Mouse (Mus musculus): Measurements from ENCODE around the gene Fsip1. TPM values are rescaled to one million over a fixed set of nuclear protein-coding genes. Genes with fewer than 3 reads are reported as not detected.

Gene Fsip1
- polyA plus RNA-seq, 1 experiment from 2014 or later, result not detected

DNA sequence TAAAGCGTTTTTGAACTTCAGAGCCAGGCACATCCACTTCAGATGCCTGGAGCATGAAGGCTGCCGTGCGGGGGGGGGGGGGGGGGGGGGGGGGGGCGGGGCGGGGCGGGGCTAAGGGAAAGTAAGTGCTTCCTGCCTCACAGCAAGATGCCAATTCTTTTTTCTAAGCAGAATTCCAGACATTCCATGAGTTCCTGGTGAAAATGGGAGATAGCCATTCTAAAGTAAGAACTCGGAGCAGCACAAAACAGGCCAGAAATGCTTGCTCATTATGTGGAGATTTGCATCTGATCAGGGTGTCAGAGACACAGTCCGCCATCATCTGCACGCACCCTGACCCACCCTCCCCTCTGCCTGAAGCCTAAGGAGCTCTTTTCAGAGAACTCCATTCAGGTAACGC, 77.3 kb downstream of the Fsip1 start:
- Histone ChIP-seq H3K4me2 (peak overlapping the region; percentile 66), H3K4me3 (peak overlapping the region; percentile 39), H3K27ac (ENCODE audit: poor library complexity, severe bottlenecking) (peak overlapping the region; percentile 66), H3K9ac (no peak overlapping the region), H3K4me1 (replicated peaks) (0 out of 2 replicates have a peak, but pooled peaks cover 3% of the 10 kb centered on the region), H3K36me3 (no peaks in the 10 kb centered on the region), H3K9me3 (replicated peaks) (no peaks in the 10 kb centered on the region), H3K27me3 (replicated peaks) (no peaks in the 10 kb centered on the region)
- ATAC-seq (ENCODE audit: insufficient number of reproducible peaks, low FRiP score), result no peak
- WGBS, result 7% methylated on average over 6 of the region's 10 CpGs

DNA sequence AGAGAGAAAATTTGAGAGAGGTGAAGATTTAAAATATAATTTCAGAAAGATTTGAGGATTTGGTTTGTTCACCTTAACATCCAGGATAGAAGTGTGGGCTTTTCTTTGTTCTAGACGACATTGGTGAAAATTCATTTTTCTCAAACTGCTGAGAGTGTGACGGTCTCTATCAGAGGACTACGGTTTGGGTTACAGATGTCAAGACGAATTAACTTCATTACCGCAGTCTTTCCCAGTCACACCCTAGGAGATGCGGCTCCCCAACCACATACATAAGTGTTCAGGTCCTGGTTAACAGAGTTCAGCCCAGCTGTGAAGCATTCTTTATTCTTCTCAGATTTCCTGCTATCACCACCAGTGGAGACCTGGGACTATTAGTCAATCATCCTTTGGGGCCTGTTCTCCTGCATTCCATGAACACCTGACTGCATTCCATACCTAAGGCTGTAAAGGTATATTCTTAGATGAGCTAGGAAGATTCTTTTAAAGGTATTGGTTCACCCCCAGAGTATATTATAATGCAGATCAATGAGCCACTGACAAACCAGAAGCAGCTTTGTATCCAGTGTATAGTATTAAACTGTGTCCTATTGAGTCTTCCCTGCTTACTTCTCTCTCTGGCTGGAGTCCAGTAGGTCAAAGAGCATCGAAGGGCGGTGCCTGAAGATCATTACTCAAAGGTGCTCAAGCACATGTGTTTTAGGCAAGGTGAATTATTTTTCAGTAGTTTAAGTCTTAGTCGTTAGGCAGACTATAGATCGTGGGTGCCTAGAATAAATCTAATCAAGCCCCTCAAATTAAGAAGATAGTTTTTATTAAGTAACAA, 82.0 kb downstream of the Fsip1 start:
- no peak for ATAC-seq (ENCODE audit: insufficient number of reproducible peaks, low FRiP score)
- Histone ChIP-seq H3K9ac (no peak overlapping the region), H3K27ac (ENCODE audit: poor library complexity, severe bottlenecking) (no peak overlapping the region), H3K4me3 (no peak overlapping the region), H3K4me1 (replicated peaks) (0 out of 2 replicates have a peak, but pooled peaks cover 3% of the 10 kb centered on the region), H3K27me3 (replicated peaks) (no peaks in the 10 kb centered on the region), H3K4me2 (no peak overlapping the region), H3K9me3 (replicated peaks) (peaks cover 6% of the 10 kb centered on the region), H3K36me3 (no peaks in the 10 kb centered on the region)
- 85% methylated on average over 10 of the region's 10 CpGs for WGBS

DNA sequence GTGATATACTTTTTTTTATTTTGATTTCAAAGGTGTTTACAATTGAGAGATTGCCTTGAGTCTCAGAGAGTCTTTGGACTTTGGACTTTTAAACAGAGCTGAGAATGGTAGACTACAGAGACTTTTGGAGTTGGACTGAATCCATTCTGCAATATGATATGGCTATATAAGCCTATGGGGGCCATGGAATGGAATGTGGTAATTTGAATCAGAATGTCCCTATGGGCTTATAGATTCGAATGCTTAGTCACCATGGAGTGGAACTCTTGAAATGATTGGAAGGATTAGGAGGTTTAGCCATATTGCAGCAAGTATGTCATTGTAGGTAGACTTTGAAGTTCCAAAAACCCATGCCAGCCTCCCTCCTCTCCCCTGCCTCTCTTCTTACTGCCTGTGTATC, 88.5 kb downstream of the Fsip1 start:
- no peak overlapping the region for H3K27ac ChIP-seq (ENCODE audit: poor library complexity, severe bottlenecking)
- 71% methylated on average over 1 of the region's 1 CpGs for WGBS
- ATAC-seq (ENCODE audit: insufficient number of reproducible peaks, low FRiP score), result no peak

DNA sequence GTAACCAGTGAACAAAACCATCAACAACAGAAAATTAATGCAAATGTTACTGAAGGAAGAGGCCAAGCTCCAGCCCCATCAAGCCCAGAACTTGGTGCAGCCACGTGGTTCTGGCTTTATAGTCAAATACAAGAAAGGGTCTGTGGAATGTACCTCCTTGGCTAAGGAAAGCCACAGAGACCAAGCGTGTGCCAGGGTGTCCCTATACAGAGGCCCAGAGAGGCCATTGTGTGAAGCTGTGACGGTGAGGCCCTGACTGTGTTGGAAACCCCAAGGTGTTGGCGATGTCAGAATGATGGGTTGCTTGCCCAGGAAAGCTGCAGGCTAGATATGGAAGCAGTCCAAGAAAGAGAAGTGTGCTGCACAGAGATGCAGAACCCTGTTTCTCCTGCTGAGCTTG, 89.0 kb downstream of the Fsip1 start:
- Histone ChIP-seq H3K4me3 (no peak overlapping the region), H3K27ac (ENCODE audit: poor library complexity, severe bottlenecking) (no peak overlapping the region), H3K27me3 (replicated peaks) (no peaks in the 10 kb centered on the region), H3K4me1 (replicated peaks) (no peaks in the 10 kb centered on the region; the same call in 1 of the 2 replicates), H3K9me3 (replicated peaks) (peaks cover 6% of the 10 kb centered on the region), H3K36me3 (no peaks in the 10 kb centered on the region), H3K4me2 (no peak overlapping the region), H3K9ac (no peak overlapping the region)
- no peak for ATAC-seq (ENCODE audit: insufficient number of reproducible peaks, low FRiP score)
- 65% methylated on average over 4 of the region's 4 CpGs for WGBS

More for the DNA sequence above, 88.5 kb downstream of the Fsip1 start:
- Histone ChIP-seq H3K9me3 (replicated peaks) (peaks cover 6% of the 10 kb centered on the region), H3K27me3 (replicated peaks) (no peaks in the 10 kb centered on the region), H3K4me2 (no peak overlapping the region), H3K36me3 (no peaks in the 10 kb centered on the region), H3K4me3 (no peak overlapping the region), H3K4me1 (replicated peaks) (no peaks in the 10 kb centered on the region; the same call in 1 of the 2 replicates), H3K9ac (no peak overlapping the region)

DNA sequence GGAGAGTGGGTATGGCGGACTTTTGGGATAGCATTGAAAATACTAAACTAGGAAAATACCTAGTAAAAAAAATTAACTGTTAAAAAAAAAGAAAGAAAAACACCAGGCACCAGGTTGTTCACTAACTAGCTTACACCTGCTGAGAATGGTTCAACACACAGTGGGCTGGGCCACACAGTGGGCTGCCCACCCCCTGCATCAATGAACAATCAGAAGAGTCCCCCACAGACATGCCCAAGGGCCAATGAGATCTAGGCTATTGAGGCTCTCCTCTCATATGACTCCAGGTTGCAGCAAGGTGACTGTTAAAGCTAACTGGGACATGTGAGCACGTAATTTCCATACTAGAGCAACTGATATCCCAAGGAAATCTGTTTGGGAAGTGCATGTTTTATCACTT, 91.1 kb downstream of the Fsip1 start:
- no peaks in the 10 kb centered on the region for H3K36me3 ChIP-seq
- H3K9me3 ChIP-seq (replicated peaks), result peaks cover 3% of the 10 kb centered on the region
- no peak overlapping the region for H3K4me3 ChIP-seq
- H3K27ac ChIP-seq (ENCODE audit: poor library complexity, severe bottlenecking), result no peak overlapping the region
- no peaks in the 10 kb centered on the region for H3K27me3 ChIP-seq (replicated peaks)
- H3K9ac ChIP-seq, result no peak overlapping the region
- 72% methylated on average over 2 of the region's 2 CpGs for WGBS
- ATAC-seq (ENCODE audit: insufficient number of reproducible peaks, low FRiP score), result no peak
- no peaks in the 10 kb centered on the region; the same call in 1 of the 2 replicates for H3K4me1 ChIP-seq (replicated peaks)
- H3K4me2 ChIP-seq, result no peak overlapping the region

DNA sequence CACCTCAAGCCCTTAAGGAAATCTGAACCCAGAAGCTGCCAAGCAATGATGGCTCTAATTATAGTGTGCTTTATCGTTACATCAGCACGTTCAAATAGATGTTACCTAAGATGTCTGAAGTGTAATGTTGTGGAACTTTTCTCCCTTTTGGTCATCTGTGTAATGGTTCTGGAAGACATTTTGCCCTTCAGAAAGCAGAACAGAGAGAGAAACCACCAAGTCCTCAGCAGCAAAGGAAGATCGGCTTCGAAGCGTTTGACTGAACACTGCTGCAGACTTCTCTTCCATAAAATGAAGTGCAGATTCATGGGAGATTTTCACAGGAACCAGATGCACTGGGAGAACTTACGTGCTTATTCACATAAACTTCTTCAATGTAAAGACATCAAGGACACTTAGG, 92.6 kb downstream of the Fsip1 start:
- H3K4me3 ChIP-seq, result no peak overlapping the region
- ATAC-seq (ENCODE audit: insufficient number of reproducible peaks, low FRiP score), result no peak
- H3K4me2 ChIP-seq, result no peak overlapping the region
- H3K27ac ChIP-seq (ENCODE audit: poor library complexity, severe bottlenecking), result no peak overlapping the region
- no peaks in the 10 kb centered on the region for H3K36me3 ChIP-seq
- H3K9ac ChIP-seq, result no peak overlapping the region
- 85% methylated on average over 6 of the region's 6 CpGs for WGBS
- no peaks in the 10 kb centered on the region for H3K27me3 ChIP-seq (replicated peaks)
- no peaks in the 10 kb centered on the region for H3K9me3 ChIP-seq (replicated peaks)
- H3K4me1 ChIP-seq (replicated peaks), result peaks cover 9% of the 10 kb centered on the region; the same call in 1 of the 2 replicates

DNA sequence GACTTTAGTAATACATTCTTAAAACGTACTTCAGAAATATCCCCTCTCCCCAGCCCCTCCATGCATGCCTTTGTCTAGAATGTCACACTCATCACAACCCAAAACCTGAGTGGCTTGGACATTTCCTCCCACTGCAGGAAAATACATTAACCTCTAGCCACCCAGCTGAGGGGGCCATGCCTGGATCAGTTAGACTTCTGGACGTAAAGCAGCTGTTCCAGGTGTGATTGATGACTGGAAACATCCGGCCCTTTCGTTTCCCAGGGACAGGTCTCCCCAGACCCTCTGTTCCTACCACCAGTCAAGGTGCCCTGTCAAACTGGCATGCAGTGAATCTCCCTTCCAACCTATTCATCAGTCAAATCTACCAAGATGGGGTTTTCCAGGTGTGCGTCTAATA, 94.3 kb downstream of the Fsip1 start:
- 63% methylated on average over 5 of the region's 5 CpGs for WGBS
- no peak for ATAC-seq (ENCODE audit: insufficient number of reproducible peaks, low FRiP score)
- Histone ChIP-seq H3K4me1 (replicated peaks) (peaks cover 9% of the 10 kb centered on the region; the same call in 1 of the 2 replicates), H3K27ac (ENCODE audit: poor library complexity, severe bottlenecking) (no peak overlapping the region), H3K9me3 (replicated peaks) (no peaks in the 10 kb centered on the region), H3K36me3 (no peaks in the 10 kb centered on the region), H3K9ac (no peak overlapping the region), H3K27me3 (replicated peaks) (no peaks in the 10 kb centered on the region), H3K4me2 (no peak overlapping the region), H3K4me3 (no peak overlapping the region)

DNA sequence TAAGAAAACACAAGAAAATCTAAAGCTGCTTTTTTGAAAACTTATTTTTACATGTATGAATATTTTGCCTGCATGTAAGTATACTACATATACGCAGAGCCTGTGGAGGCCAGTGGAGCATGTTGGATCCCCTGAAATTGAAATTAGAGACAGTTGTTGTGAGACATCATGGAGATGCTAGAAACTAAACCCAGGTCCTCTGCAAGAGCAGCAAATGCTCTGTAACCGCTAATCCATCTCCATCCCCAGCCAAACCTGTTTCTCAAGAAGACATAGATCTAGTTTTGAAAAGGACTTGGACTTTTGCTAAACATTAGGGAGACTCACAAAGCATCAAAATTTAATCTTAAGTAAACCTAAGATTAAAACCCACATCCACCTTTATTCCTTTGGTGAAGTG, 95.8 kb downstream of the Fsip1 start:
- H3K4me1 ChIP-seq (replicated peaks), result peaks cover 9% of the 10 kb centered on the region; the same call in 1 of the 2 replicates
- H3K9me3 ChIP-seq (replicated peaks), result no peaks in the 10 kb centered on the region
- 81% methylated on average over 2 of the region's 2 CpGs for WGBS
- H3K36me3 ChIP-seq, result no peaks in the 10 kb centered on the region
- H3K4me3 ChIP-seq, result no peak overlapping the region
- no peak for ATAC-seq (ENCODE audit: insufficient number of reproducible peaks, low FRiP score)
- no peak overlapping the region for H3K9ac ChIP-seq
- H3K27me3 ChIP-seq (replicated peaks), result no peaks in the 10 kb centered on the region
- H3K4me2 ChIP-seq, result no peak overlapping the region
- no peak overlapping the region for H3K27ac ChIP-seq (ENCODE audit: poor library complexity, severe bottlenecking)

DNA sequence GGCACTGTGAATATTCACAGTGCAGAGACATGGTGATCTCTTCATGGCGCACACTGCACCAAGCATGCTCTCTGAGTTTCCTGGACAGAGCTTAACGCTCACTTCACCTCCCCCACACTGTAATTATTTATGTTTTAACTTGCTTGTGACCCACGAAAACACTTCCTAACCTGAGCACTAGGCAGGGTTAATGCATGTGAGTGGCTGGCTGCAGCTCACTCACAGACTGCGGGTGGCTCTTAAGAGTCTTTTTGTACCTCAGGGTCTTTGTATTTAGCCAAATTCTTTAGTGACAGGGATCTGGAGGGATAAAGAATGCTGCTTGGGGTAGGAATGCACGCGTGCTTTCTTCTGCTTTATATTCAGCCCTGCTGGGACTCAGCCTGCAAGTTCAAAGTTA, 96.2 kb downstream of the Fsip1 start:
- Histone ChIP-seq H3K9ac (no peak overlapping the region), H3K4me3 (no peak overlapping the region), H3K27me3 (replicated peaks) (no peaks in the 10 kb centered on the region), H3K4me2 (no peak overlapping the region), H3K27ac (ENCODE audit: poor library complexity, severe bottlenecking) (no peak overlapping the region), H3K4me1 (replicated peaks) (peaks cover 9% of the 10 kb centered on the region; the same call in 1 of the 2 replicates), H3K36me3 (no peaks in the 10 kb centered on the region), H3K9me3 (replicated peaks) (no peaks in the 10 kb centered on the region)
- no peak for ATAC-seq (ENCODE audit: insufficient number of reproducible peaks, low FRiP score)
- 27% methylated on average over 6 of the region's 6 CpGs for WGBS

DNA sequence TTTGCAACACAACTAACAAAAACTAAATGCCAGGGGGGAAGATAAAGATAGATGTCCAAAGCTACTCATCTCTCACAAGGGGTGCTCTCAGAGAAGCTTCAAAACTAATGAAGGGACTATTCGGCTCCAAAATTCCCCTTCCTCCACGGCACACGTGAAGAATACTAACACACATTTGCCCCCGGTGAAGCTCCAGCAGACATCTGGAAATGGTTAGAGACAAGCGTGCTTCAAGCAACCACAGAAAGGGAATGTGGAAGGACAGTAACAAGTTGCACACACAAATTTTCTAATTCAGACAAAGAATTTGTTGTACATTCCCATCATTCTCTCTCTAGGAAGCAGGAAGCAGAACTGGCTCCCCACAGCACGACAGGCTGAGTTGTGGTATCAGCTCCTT, 97.6 kb downstream of the Fsip1 start:
- H3K27me3 ChIP-seq (replicated peaks), result no peaks in the 10 kb centered on the region
- H3K4me2 ChIP-seq, result no peak overlapping the region
- no peak overlapping the region for H3K9ac ChIP-seq
- 48% methylated on average over 6 of the region's 6 CpGs for WGBS
- no peak overlapping the region for H3K27ac ChIP-seq (ENCODE audit: poor library complexity, severe bottlenecking)
- H3K9me3 ChIP-seq (replicated peaks), result no peaks in the 10 kb centered on the region
- no peaks in the 10 kb centered on the region for H3K36me3 ChIP-seq
- no peak overlapping the region for H3K4me3 ChIP-seq
- no peak for ATAC-seq (ENCODE audit: insufficient number of reproducible peaks, low FRiP score)
- peaks cover 9% of the 10 kb centered on the region; the same call in 1 of the 2 replicates for H3K4me1 ChIP-seq (replicated peaks)

DNA sequence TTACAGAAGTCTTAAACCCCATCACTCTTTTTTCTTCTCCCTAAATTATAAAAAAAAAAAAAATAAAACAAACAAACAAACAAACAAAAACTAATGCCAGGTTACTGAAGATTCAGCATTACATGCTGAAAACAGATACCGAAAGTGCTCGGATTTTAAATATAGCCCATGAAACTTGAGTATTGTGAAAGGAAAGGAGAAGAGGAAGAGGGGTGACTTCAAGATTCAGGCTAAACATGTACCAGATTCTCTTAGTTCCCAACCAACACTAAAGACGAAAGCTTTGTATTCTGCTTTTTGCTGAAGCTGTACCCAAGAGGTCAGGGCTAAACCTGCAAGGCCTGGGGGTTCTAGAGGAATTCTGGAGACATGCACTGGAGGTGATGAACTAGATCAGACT, 98.7 kb downstream of the Fsip1 start:
- no peak for ATAC-seq (ENCODE audit: insufficient number of reproducible peaks, low FRiP score)
- H3K27me3 ChIP-seq (replicated peaks), result no peaks in the 10 kb centered on the region
- peaks cover 9% of the 10 kb centered on the region; the same call in 1 of the 2 replicates for H3K4me1 ChIP-seq (replicated peaks)
- H3K27ac ChIP-seq (ENCODE audit: poor library complexity, severe bottlenecking), result no peak overlapping the region
- H3K4me3 ChIP-seq, result no peak overlapping the region
- no peaks in the 10 kb centered on the region for H3K9me3 ChIP-seq (replicated peaks)
- no peaks in the 10 kb centered on the region for H3K36me3 ChIP-seq
- 75% methylated on average over 3 of the region's 3 CpGs for WGBS
- H3K9ac ChIP-seq, result no peak overlapping the region
- H3K4me2 ChIP-seq, result no peak overlapping the region

Measured in heart, embryonic 12.5 days (tissue).